Mouse (Mus musculus): Measurements from ENCODE around the gene Bmt2.

GRCm38 (mm10) chr6:13683929-13684595 lies 6.3 kb upstream of the Bmt2 start:
- TF ChIP-seq EP300 (IDR thresholded peaks at IDR 0.05; ENCODE audit: low read length) (no peak), ZNF384 (IDR thresholded peaks at IDR 0.05; ENCODE audit: low read depth, low read length) (no peak), JUND (conservative IDR thresholded peaks at IDR 0.05; ENCODE audit: low read depth, low read length) (no peak), ZMIZ1 (IDR thresholded peaks at IDR 0.05; ENCODE audit: low read depth, low read length) (no peak), SMC3 (IDR thresholded peaks at IDR 0.05; ENCODE audit: low read depth, low read length) (no peak), CTCF (conservative IDR thresholded peaks at IDR 0.05 in 1 of 2, IDR thresholded peaks at IDR 0.05 in 1 of 2; ENCODE audit: low read depth in 2 of 2, low read length in 2 of 2) (no peak), UBTF (IDR thresholded peaks at IDR 0.05; ENCODE audit: low read depth, low read length) (no peak), MAX (IDR thresholded peaks at IDR 0.05; ENCODE audit: low read length) (no peak), RCOR1 (conservative IDR thresholded peaks at IDR 0.05; ENCODE audit: low read depth, low read length) (no peak), MAZ (IDR thresholded peaks at IDR 0.05; ENCODE audit: low read depth, low read length) (no peak), GABPA (IDR thresholded peaks at IDR 0.05; ENCODE audit: insufficient replicate concordance, low read depth, low read length) (no peak), POLR2A (IDR thresholded peaks at IDR 0.05; ENCODE audit: low read depth, low read length) (no peak)
